Mouse (Mus musculus) mouse embryonic stem cell (cell line): ENCODE data around the gene Gm20388.

Experiments used
- in situ Hi-C, 2 experiments: fragments of 300-500 bp; cut with MboI; formaldehyde crosslinking; loops; 1 replicate in 1 of 2; 3 replicates in 1 of 2; pipeline ENCODE4 v1.14.3; 2019 to 2020; ENCODE audit warnings: low sequenced_read_pairs in 2 of 2, low pct_unique_long_range_greater_than_20kb in 1 of 2, mixed read lengths in 1 of 2; ENCODE audit not compliant: unreplicated experiment in 1 of 2

The Gm20388 gene

GRCm38 (mm10) chr8:121584730-121585129 lies 1674.1 kb downstream of the Gm20388 start:
- in situ Hi-C loops, result loop anchor here in 1 of 2 experiments (25.0 kb wide), 1 partner anchor 353 kb away; the partner anchor contains the start of genes Banp and Car5a

- in situ Hi-C loops, result loop anchor here in 1 of 2 experiments (25.0 kb wide), 1 partner anchor 352 kb away; the partner anchor contains the start of genes Banp and Car5a
These were observed 1674.7 kb downstream of the Gm20388 start for GRCm38 (mm10) chr8:121585159-121585825.

GRCm38 (mm10) chr8:121588750-121589149 lies 1678.1 kb downstream of the Gm20388 start:
- in situ Hi-C loops, result loop anchor here in 1 of 2 experiments (25.0 kb wide), 1 partner anchor 349 kb away; the partner anchor contains the start of genes Banp and Car5a

- in situ Hi-C loops, result loop anchor here in 1 of 2 experiments (25.0 kb wide), 1 partner anchor 348 kb away; the partner anchor contains the start of genes Banp and Car5a
These were observed 1678.6 kb downstream of the Gm20388 start for GRCm38 (mm10) chr8:121589205-121589726.

GRCm38 (mm10) chr8:121590203-121591177 lies 1679.8 kb downstream of the Gm20388 start, which contains the start of gene Map1lc3b:
TSS of gene Map1lc3b (plus strand) at chr8:121590361.
- in situ Hi-C loops, result loop anchor here (10.0 to 25.0 kb wide), 2 partner anchors 46 to 347 kb away; partner anchors contain the start of genes 1700018B08Rik (in 2 of the 2), Banp (in 1 of the 2) and Car5a (in 1 of the 2)

GRCm38 (mm10) chr8:121591178-121592066 lies 1680.8 kb downstream of the Gm20388 start:
- in situ Hi-C loops, result loop anchor here (10.0 to 25.0 kb wide), 2 partner anchors 47 to 346 kb away; partner anchors contain the start of genes 1700018B08Rik (in 2 of the 2), Banp (in 1 of the 2) and Car5a (in 1 of the 2)

GRCm38 (mm10) chr8:121593293-121593692 lies 1682.7 kb downstream of the Gm20388 start:
- in situ Hi-C loops, result loop anchor here (10.0 to 25.0 kb wide), 2 partner anchors 48 to 344 kb away; partner anchors contain the start of genes 1700018B08Rik (in 2 of the 2), Banp (in 1 of the 2) and Car5a (in 1 of the 2)

GRCm38 (mm10) chr8:121593983-121594382 lies 1683.3 kb downstream of the Gm20388 start:
- in situ Hi-C loops, result loop anchor here (10.0 to 25.0 kb wide), 2 partner anchors 49 to 343 kb away; partner anchors contain the start of genes 1700018B08Rik (in 2 of the 2), Banp (in 1 of the 2) and Car5a (in 1 of the 2)

GRCm38 (mm10) chr8:121597492-121597891 lies 1686.9 kb downstream of the Gm20388 start:
- in situ Hi-C loops, result loop anchor here (10.0 to 25.0 kb wide), 2 partner anchors 53 to 340 kb away; partner anchors contain the start of genes 1700018B08Rik (in 2 of the 2), Banp (in 1 of the 2) and Car5a (in 1 of the 2)

GRCm38 (mm10) chr8:121598190-121598589 lies 1687.5 kb downstream of the Gm20388 start:
- in situ Hi-C loops, result loop anchor here (10.0 to 25.0 kb wide), 2 partner anchors 53 to 339 kb away; partner anchors contain the start of genes 1700018B08Rik (in 2 of the 2), Banp (in 1 of the 2) and Car5a (in 1 of the 2)

GRCm38 (mm10) chr8:121598892-121599291 lies 1688.3 kb downstream of the Gm20388 start:
- in situ Hi-C loops, result loop anchor here (10.0 to 25.0 kb wide), 2 partner anchors 54 to 338 kb away; partner anchors contain the start of genes 1700018B08Rik (in 2 of the 2), Banp (in 1 of the 2) and Car5a (in 1 of the 2)

GRCm38 (mm10) chr8:121599842-121600241 lies 1689.2 kb downstream of the Gm20388 start:
- in situ Hi-C loops, result loop anchor here (10.0 to 25.0 kb wide), 2 partner anchors 55 to 337 kb away; partner anchors contain the start of genes 1700018B08Rik (in 2 of the 2), Banp (in 1 of the 2) and Car5a (in 1 of the 2)

- in situ Hi-C loops, result no loop called here
These were observed 1691.8 kb downstream of the Gm20388 start for GRCm38 (mm10) chr8:121602411-121602810.

GRCm38 (mm10) chr8:121602860-121603259 lies 1692.2 kb downstream of the Gm20388 start:
- in situ Hi-C loops, result no loop called here

- in situ Hi-C loops, result no loop called here
These were observed 1693.2 kb downstream of the Gm20388 start for GRCm38 (mm10) chr8:121603801-121604200.

GRCm38 (mm10) chr8:121607661-121608060 lies 1697.0 kb downstream of the Gm20388 start:
- in situ Hi-C loops, result no loop called here
